ENCODE assay signal across 23 mouse cellular contexts in the genomic region with DNA sequence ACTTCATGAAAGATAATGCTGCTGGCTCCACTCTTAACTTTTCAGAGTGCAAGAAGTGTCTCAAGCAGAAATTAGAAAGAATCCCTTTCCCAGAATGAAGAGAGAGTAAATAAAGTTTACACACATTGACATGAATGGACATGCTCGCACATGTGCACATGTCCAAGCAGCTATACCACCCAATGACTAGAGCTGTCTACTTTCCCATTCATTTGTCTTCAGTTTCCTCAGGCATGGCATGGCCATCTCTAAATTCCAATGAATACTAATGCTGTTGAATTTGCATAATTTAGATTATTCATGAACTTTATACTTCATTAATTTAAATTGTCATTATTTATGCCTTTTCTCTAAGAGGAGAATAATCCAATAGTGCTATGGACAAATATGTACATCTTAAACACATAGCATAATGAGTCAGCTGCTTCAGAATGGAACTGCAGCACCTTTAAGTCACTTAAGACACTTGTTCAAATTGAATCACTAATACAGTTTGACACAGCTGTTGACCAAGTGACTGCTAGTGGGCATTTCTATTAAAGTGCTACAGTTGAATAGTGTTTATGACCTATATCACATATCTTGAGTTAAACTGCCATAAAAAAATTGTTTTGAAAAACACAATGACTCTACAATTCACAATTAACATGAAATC.
A peak's percentile ranks its signal among the peaks of the same experiment; 100 is the strongest.
DNase-seq lines count a peak whose midpoint lies in the region; ATAC-seq lines count a peak whose summit lies in the region.
"Had no signal": no experiment of that assay in that cellular context is flagged by ENCODE, and none has a peak within 500 bp of the region (broad histone marks: within the 10 kb centered on the region; RNA-seq: fewer than 3 reads in every experiment).

No protein-coding gene starts in this region.

- WGBS in hindbrain, embryonic 11.5 days = 88% methylated on average over 1 of the region's 1 CpGs
- WGBS in hindbrain, embryonic 16.5 days = 83% methylated on average over 1 of the region's 1 CpGs
- 97% methylated on average over 1 of the region's 1 CpGs for WGBS in midbrain, embryonic 12.5 days
- WGBS in midbrain, embryonic 13.5 days = 87% methylated on average over 1 of the region's 1 CpGs
- 72% methylated on average over 1 of the region's 1 CpGs for WGBS in neural tube, embryonic 12.5 days
- WGBS in neural tube, embryonic 15.5 days = 71% methylated on average over 1 of the region's 1 CpGs

- no peak overlapping the region for H3K27ac ChIP-seq in hindbrain, embryonic 11.5 days (ENCODE audit: low read depth, low read length)
- H3K27ac ChIP-seq in hindbrain, embryonic 16.5 days (ENCODE audit: low read depth, low read length) = no peak overlapping the region
- H3K27ac ChIP-seq in midbrain, embryonic 12.5 days (replicated peaks) = no peak overlapping the region
- H3K27ac ChIP-seq in midbrain, embryonic 13.5 days = no peak overlapping the region
- no peak overlapping the region for H3K27ac ChIP-seq in neural tube, embryonic 12.5 days
- no peak overlapping the region for H3K27ac ChIP-seq in neural tube, embryonic 15.5 days (replicated peaks)
- H3K27ac ChIP-seq: embryonic facial prominence, embryonic 10.5 days; embryonic facial prominence, embryonic 12.5 days; forebrain, embryonic 13.5 days; forebrain, embryonic 15.5 days had no signal

- H3K4me1 ChIP-seq in hindbrain, embryonic 11.5 days (replicated peaks; ENCODE audit: control insufficient read depth, insufficient read depth, low read length) = no peaks in the 10 kb centered on the region
- no peaks in the 10 kb centered on the region for H3K4me1 ChIP-seq in hindbrain, embryonic 16.5 days (ENCODE audit: control insufficient read depth, insufficient read depth, low read depth, low read length)
- H3K4me1 ChIP-seq in midbrain, embryonic 12.5 days = no peaks in the 10 kb centered on the region
- H3K4me1 ChIP-seq in midbrain, embryonic 13.5 days (replicated peaks) = 0 out of 2 replicates have a peak, but pooled peaks cover 3% of the 10 kb centered on the region
- H3K4me1 ChIP-seq in neural tube, embryonic 12.5 days = no peaks in the 10 kb centered on the region
- H3K4me1 ChIP-seq in neural tube, embryonic 15.5 days = no peaks in the 10 kb centered on the region
- H3K4me1 ChIP-seq: embryonic facial prominence, embryonic 10.5 days; embryonic facial prominence, embryonic 12.5 days; forebrain, embryonic 13.5 days; forebrain, embryonic 15.5 days had no signal

- no peak overlapping the region for H3K4me3 ChIP-seq in hindbrain, embryonic 11.5 days (ENCODE audit: low read depth, low read length)
- no peak overlapping the region for H3K4me3 ChIP-seq in hindbrain, embryonic 16.5 days (ENCODE audit: low read length)
- H3K4me3 ChIP-seq in midbrain, embryonic 12.5 days = no peak overlapping the region
- no peak overlapping the region for H3K4me3 ChIP-seq in midbrain, embryonic 13.5 days (replicated peaks)
- H3K4me3 ChIP-seq in neural tube, embryonic 12.5 days = no peak overlapping the region
- H3K4me3 ChIP-seq in neural tube, embryonic 15.5 days (replicated peaks) = no peak overlapping the region
- H3K4me3 ChIP-seq: embryonic facial prominence, embryonic 10.5 days; embryonic facial prominence, embryonic 12.5 days; forebrain, embryonic 13.5 days; forebrain, embryonic 15.5 days had no signal

- H3K36me3 ChIP-seq in hindbrain, embryonic 11.5 days (ENCODE audit: control insufficient read depth, insufficient read depth, low read length) = no peaks in the 10 kb centered on the region
- H3K36me3 ChIP-seq in hindbrain, embryonic 16.5 days (ENCODE audit: control insufficient read depth, insufficient read depth, low read length) = no peaks in the 10 kb centered on the region
- H3K36me3 ChIP-seq in midbrain, embryonic 12.5 days = no peaks in the 10 kb centered on the region
- H3K36me3 ChIP-seq in midbrain, embryonic 13.5 days = no peaks in the 10 kb centered on the region
- H3K36me3 ChIP-seq in neural tube, embryonic 12.5 days = no peaks in the 10 kb centered on the region
- H3K36me3 ChIP-seq in neural tube, embryonic 15.5 days = no peaks in the 10 kb centered on the region
- H3K36me3 ChIP-seq: embryonic facial prominence, embryonic 10.5 days; embryonic facial prominence, embryonic 12.5 days; forebrain, embryonic 15.5 days; G1E had no signal

- no peak overlapping the region for H3K4me2 ChIP-seq in hindbrain, embryonic 11.5 days (replicated peaks; ENCODE audit: low read depth, low read length)
- no peak overlapping the region for H3K4me2 ChIP-seq in hindbrain, embryonic 16.5 days (ENCODE audit: low read length)
- no peak overlapping the region for H3K4me2 ChIP-seq in midbrain, embryonic 12.5 days (replicated peaks)
- no peak overlapping the region for H3K4me2 ChIP-seq in midbrain, embryonic 13.5 days (replicated peaks)
- no peak overlapping the region for H3K4me2 ChIP-seq in neural tube, embryonic 12.5 days (replicated peaks)
- no peak overlapping the region for H3K4me2 ChIP-seq in neural tube, embryonic 15.5 days
- H3K4me2 ChIP-seq: embryonic facial prominence, embryonic 12.5 days; forebrain, embryonic 13.5 days; forebrain, embryonic 15.5 days had no signal

- ATAC-seq in hindbrain, embryonic 11.5 days (ENCODE audit: low FRiP score) = peak; percentile 65; the same call in 1 of the 2 replicates
- no peak for ATAC-seq in hindbrain, embryonic 16.5 days
- peak; percentile 44; the same call in 1 of the 2 replicates for ATAC-seq in midbrain, embryonic 12.5 days (ENCODE audit: low FRiP score, low read depth)
- no peak for ATAC-seq in midbrain, embryonic 13.5 days
- ATAC-seq in neural tube, embryonic 12.5 days (ENCODE audit: low FRiP score, low read depth) = 0 out of 2 replicates have a peak, but pooled peaks have one; percentile 58
- ATAC-seq in neural tube, embryonic 15.5 days (ENCODE audit: low FRiP score) = no peak
- ATAC-seq: activated CD4-positive, CD25-positive, alpha-beta regulatory T cell, adult 4 months; CD4-positive, CD25-positive, alpha-beta regulatory T cell, adult 4 months; forebrain, embryonic 13.5 days; forebrain, embryonic 15.5 days; Patski had no signal

- H3K9ac ChIP-seq in hindbrain, embryonic 11.5 days (ENCODE audit: low read depth, low read length) = no peak overlapping the region
- H3K9ac ChIP-seq in hindbrain, embryonic 16.5 days (ENCODE audit: low read depth, low read length) = no peak overlapping the region
- no peak overlapping the region for H3K9ac ChIP-seq in midbrain, embryonic 12.5 days (replicated peaks)
- H3K9ac ChIP-seq in midbrain, embryonic 13.5 days (replicated peaks) = no peak overlapping the region
- H3K9ac ChIP-seq in neural tube, embryonic 12.5 days = no peak overlapping the region
- H3K9ac ChIP-seq in neural tube, embryonic 15.5 days (replicated peaks) = no peak overlapping the region
- H3K9ac ChIP-seq: embryonic facial prominence, embryonic 12.5 days; forebrain, embryonic 13.5 days; forebrain, embryonic 15.5 days had no signal

- H3K9me3 ChIP-seq in hindbrain, embryonic 11.5 days (ENCODE audit: control insufficient read depth, low read length) = no peaks in the 10 kb centered on the region
- no peaks in the 10 kb centered on the region for H3K9me3 ChIP-seq in hindbrain, embryonic 16.5 days (ENCODE audit: control insufficient read depth, low read length)
- no peaks in the 10 kb centered on the region for H3K9me3 ChIP-seq in midbrain, embryonic 12.5 days
- no peaks in the 10 kb centered on the region for H3K9me3 ChIP-seq in midbrain, embryonic 13.5 days
- no peaks in the 10 kb centered on the region for H3K9me3 ChIP-seq in neural tube, embryonic 12.5 days
- H3K9me3 ChIP-seq in neural tube, embryonic 15.5 days (replicated peaks) = no peaks in the 10 kb centered on the region
- H3K9me3 ChIP-seq: embryonic facial prominence, embryonic 10.5 days; embryonic facial prominence, embryonic 12.5 days; forebrain, embryonic 13.5 days; forebrain, embryonic 15.5 days; G1E had no signal

- DNase-seq in hindbrain, embryonic 11.5 days (ENCODE audit: low spot score) = no peak
- DNase-seq: adrenal gland, adult 8-10 months; adrenal gland, postnatal 36 days; B cell, adult 2 months; cerebellum, adult 11-12 months; cerebellum, adult 2 months; cerebellum, adult 9-10 months; cerebellum, postnatal 10 days; cerebellum, postnatal 25 days had no signal

- no peaks in the 10 kb centered on the region for H3K27me3 ChIP-seq in hindbrain, embryonic 11.5 days (ENCODE audit: control insufficient read depth, insufficient read depth, low read length)
- H3K27me3 ChIP-seq in hindbrain, embryonic 16.5 days (replicated peaks; ENCODE audit: control insufficient read depth, insufficient read depth, low read length) = no peaks in the 10 kb centered on the region
- no peaks in the 10 kb centered on the region for H3K27me3 ChIP-seq in midbrain, embryonic 12.5 days
- H3K27me3 ChIP-seq in midbrain, embryonic 13.5 days = no peaks in the 10 kb centered on the region
- no peaks in the 10 kb centered on the region for H3K27me3 ChIP-seq in neural tube, embryonic 12.5 days (replicated peaks)
- H3K27me3 ChIP-seq in neural tube, embryonic 15.5 days (replicated peaks) = no peaks in the 10 kb centered on the region
- H3K27me3 ChIP-seq: CH12.LX; embryonic facial prominence, embryonic 12.5 days; forebrain, embryonic 13.5 days; forebrain, embryonic 15.5 days had no signal

Comparison
In these comparisons a context has a peak if more than half of its experiments do, and no peak if none do; other contexts are left out.
1. ATAC-seq: peak in hindbrain, embryonic 11.5 days (single experiment), midbrain, embryonic 12.5 days (single experiment) and neural tube, embryonic 12.5 days (single experiment); none in hindbrain, embryonic 16.5 days (single experiment), midbrain, embryonic 13.5 days (single experiment) and neural tube, embryonic 15.5 days (single experiment).